Mouse (Mus musculus) thymus, adult 2 months (tissue): ENCODE data around the gene Dab2ip.

Source experiments
- CTCF ChIP-seq: fragments of 200-500 bp; IDR thresholded peaks from 2 replicates; pipeline ENCODE4 v1.5.1; 2012; ENCODE audit warnings: mild to moderate bottlenecking, control low read depth, low read length, moderate library complexity, borderline replicate concordance; ENCODE audit not compliant: control insufficient read depth, poor library complexity, insufficient read depth; ENCODE audit errors: extremely low read depth
- POLR2A ChIP-seq: fragments of 200-500 bp; IDR thresholded peaks from 2 replicates; pipeline ENCODE4 v1.6.1; 2012; ENCODE audit warnings: mild to moderate bottlenecking, low read length, control low read depth, moderate library complexity; ENCODE audit not compliant: control insufficient read depth, poor library complexity, insufficient read depth; ENCODE audit errors: extremely low read depth

DNA sequence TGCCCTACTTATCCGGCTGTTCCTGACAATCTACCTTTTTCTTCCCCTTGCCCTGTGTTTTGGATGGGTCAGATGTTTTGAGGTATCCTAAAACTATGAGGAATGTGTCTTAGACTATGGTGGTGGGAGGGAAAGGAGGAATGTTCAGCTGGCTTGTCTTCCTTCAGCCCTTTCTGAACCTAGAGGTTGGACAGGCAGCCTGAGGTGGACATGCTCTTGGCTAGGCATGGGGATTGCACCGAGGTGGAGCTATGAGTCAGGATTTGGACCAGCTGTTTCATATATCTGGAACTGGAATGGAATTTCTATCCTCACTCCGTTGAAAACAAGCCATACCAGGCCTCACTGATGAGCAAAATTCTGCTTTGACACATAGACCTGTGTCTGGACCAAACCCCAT is 115.9 kb downstream of the Dab2ip start:
- TF ChIP-seq CTCF, result no peak
- TF ChIP-seq POLR2A, result no peak
